Mouse (Mus musculus) liver, embryonic 12.5 days (tissue): ENCODE measurements around the gene Shb. TPM values are rescaled to one million over a fixed set of nuclear protein-coding genes. Genes with fewer than 3 reads are reported as not detected.

Experiments
- ATAC-seq: fragments of 200-750 bp; cut with Nextera tagmentation; 2 replicates; pipeline ENCODE4 v1.8.0; 2017; ENCODE audit warnings: moderate number of reproducible peaks, mild to moderate bottlenecking, moderate library complexity
- H3K27ac ChIP-seq: fragments of 300-500 bp; sonication (generic); 2 replicates; pipeline ENCODE4 v1.5.1; 2016; ENCODE audit warnings: mild to moderate bottlenecking
- H3K27me3 ChIP-seq: fragments of 300-500 bp; sonication (generic); replicated peaks from 2 replicates; pipeline ENCODE4 v1.6.1; 2016; ENCODE audit warnings: mild to moderate bottlenecking, moderate library complexity
- H3K36me3 ChIP-seq: fragments of 300-500 bp; sonication (generic); 2 replicates; pipeline ENCODE4 v1.6.1; 2016; ENCODE audit warnings: mild to moderate bottlenecking, moderate library complexity
- H3K4me1 ChIP-seq: fragments of 300-500 bp; sonication (generic); 2 replicates; pipeline ENCODE4 v1.6.1; 2016
- H3K4me2 ChIP-seq: fragments of 300-500 bp; sonication (generic); 2 replicates; pipeline ENCODE4 v1.6.1; 2016; ENCODE audit warnings: mild to moderate bottlenecking, moderate library complexity
- H3K4me3 ChIP-seq: fragments of 300-500 bp; sonication (generic); 2 replicates; pipeline ENCODE4 v1.5.1; 2016; ENCODE audit warnings: mild to moderate bottlenecking, moderate library complexity
- H3K9ac ChIP-seq: fragments of 300-500 bp; sonication (generic); 2 replicates; pipeline ENCODE4 v1.6.1; 2016; ENCODE audit warnings: mild to moderate bottlenecking, moderate library complexity
- H3K9me3 ChIP-seq: fragments of 300-500 bp; sonication (generic); replicated peaks from 2 replicates; pipeline ENCODE4 v1.6.1; 2016; ENCODE audit warnings: mild to moderate bottlenecking, moderate library complexity
- WGBS: fragments of 180-500 bp; shearing (Covaris S2); methylation state at CpG from one replicate; pipeline ENCODE4 v1.1.7; 2016; ENCODE audit not compliant: insufficient replicate concordance; 5-methylcytosine and 5-hydroxymethylcytosine counted together
- polyA plus RNA-seq: library from polyadenylated mRNA; unstranded; fragments of >200 nt; fragmentation: Nextera tagmentation; extraction: Ambion mirVana; gene quantifications from 2 replicates; pipeline ENCODE4 v1.2.1, GENCODE M21; 2016

Gene Shb
- polyA plus RNA-seq, 1 experiment from 2014 or later: 8.7 TPM

DNA sequence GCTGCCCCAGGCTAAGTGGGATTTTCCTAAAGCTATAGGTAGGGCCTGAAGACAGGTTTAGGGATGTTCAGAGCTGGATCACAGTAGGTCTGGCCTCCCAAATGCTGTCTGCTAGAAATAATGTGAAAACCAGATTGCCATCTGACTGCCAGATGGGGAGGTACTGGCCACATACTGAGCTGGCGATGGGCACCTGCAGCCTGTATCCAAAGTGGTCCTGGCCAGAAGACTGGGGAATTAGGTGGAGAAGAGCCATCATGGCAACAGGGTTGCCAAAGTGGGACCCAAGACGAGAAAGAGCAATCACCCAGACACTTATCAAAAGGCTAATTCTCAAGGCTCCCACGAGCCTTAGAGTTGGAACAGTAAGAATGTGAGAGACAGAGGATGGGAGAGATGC, 6.1 kb downstream of the Shb start:
- ATAC-seq: no peak
- WGBS: 78% methylated on average over 3 of the region's 3 CpGs
- H3K9me3 ChIP-seq: no peaks in the 10 kb centered on the region
- H3K4me1 ChIP-seq: peaks cover 83% of the 10 kb centered on the region
- peaks cover 44% of the 10 kb centered on the region for H3K36me3 ChIP-seq
- peak overlapping the region; percentile 95 for H3K4me2 ChIP-seq
- H3K27ac ChIP-seq: no peak overlapping the region
- H3K27me3 ChIP-seq: peaks cover 8% of the 10 kb centered on the region; the same call in 1 of the 2 replicates
- no peak overlapping the region for H3K9ac ChIP-seq
- peak overlapping the region; percentile 77; the same call in 1 of the 2 replicates for H3K4me3 ChIP-seq

DNA sequence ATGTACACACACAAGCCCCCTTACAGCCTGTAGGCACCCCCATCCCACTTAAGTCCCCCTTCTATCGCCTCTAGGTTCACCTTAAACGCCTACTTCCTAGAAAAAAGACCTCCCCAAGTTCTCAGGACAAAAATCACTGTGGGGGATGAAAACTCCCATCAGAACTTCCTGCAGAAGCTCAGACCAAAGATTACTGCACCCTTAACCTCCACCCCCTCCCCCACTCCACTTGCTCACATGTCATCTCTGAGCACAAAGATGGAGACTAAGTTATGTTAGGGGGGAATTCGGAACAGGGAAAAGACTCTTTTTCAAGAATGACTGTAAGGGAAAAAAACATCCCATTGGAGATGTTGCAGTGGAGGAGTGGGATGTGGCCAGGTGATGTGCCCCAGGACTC, 6.7 kb downstream of the Shb start:
- ATAC-seq: no peak
- H3K27ac ChIP-seq: no peak overlapping the region
- H3K27me3 ChIP-seq: peaks cover 8% of the 10 kb centered on the region; the same call in 1 of the 2 replicates
- no peak overlapping the region for H3K9ac ChIP-seq
- H3K36me3 ChIP-seq: peaks cover 47% of the 10 kb centered on the region
- H3K9me3 ChIP-seq: no peaks in the 10 kb centered on the region
- H3K4me1 ChIP-seq: peaks cover 86% of the 10 kb centered on the region
- no peak overlapping the region for H3K4me3 ChIP-seq
- WGBS: 83% methylated on average over 3 of the region's 3 CpGs
- peak overlapping the region; percentile 95 for H3K4me2 ChIP-seq

DNA sequence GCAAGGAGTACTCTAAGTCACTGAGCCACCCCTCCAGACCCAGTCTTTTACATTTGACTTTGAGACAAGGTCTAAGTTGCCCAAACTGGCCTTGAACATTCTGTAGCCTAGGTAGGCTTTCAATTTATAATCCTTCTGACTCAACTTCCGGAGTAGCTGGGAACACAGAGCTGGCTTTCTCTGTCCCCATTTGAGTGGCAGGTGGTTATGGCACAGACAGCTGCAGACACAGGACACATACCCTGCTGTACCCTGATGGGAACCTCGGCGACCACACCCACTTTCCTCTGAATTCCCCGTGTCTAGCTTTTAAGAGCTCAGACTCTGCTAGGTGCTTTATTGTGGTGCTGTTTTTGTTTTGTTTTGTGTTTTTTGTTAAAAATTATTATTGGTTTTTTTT, 7.7 kb downstream of the Shb start:
- Histone ChIP-seq H3K27me3 (peaks cover 8% of the 10 kb centered on the region; the same call in 1 of the 2 replicates), H3K4me2 (no peak overlapping the region), H3K9me3 (no peaks in the 10 kb centered on the region), H3K4me3 (no peak overlapping the region), H3K9ac (no peak overlapping the region), H3K27ac (no peak overlapping the region; the same call in 1 of the 2 replicates), H3K36me3 (peaks cover 56% of the 10 kb centered on the region), H3K4me1 (peaks cover 95% of the 10 kb centered on the region)
- ATAC-seq: no peak
- 58% methylated on average over 4 of the region's 4 CpGs for WGBS

DNA sequence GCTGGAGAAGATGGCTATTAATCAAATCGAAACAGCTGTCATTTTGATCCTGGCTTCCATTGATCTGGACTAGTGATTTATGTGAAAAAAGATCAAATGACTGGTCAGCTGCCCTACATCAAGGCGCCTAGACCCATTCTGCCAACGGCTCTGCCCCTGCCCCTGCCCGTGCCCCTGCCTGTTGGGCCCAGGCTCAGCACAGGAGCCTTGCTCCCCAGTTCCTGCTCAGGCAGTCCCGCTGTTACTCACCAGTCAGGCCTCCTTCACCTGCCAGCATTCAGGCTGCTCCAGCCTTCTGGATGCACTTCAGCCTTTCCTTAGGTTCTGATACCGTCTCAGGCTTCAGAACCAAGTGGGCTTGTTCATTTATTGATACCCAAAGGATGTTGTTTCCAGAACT, 8.9 kb downstream of the Shb start:
- Histone ChIP-seq H3K27me3 (peaks cover 3% of the 10 kb centered on the region; the same call in 1 of the 2 replicates), H3K9ac (peak overlapping the region; percentile 51), H3K4me3 (no peak overlapping the region), H3K27ac (peak overlapping the region; percentile 89), H3K36me3 (peaks cover 64% of the 10 kb centered on the region), H3K4me1 (peaks cover 97% of the 10 kb centered on the region), H3K9me3 (no peaks in the 10 kb centered on the region), H3K4me2 (peak overlapping the region; percentile 63)
- 82% methylated on average over 6 of the region's 6 CpGs for WGBS
- ATAC-seq: no peak

DNA sequence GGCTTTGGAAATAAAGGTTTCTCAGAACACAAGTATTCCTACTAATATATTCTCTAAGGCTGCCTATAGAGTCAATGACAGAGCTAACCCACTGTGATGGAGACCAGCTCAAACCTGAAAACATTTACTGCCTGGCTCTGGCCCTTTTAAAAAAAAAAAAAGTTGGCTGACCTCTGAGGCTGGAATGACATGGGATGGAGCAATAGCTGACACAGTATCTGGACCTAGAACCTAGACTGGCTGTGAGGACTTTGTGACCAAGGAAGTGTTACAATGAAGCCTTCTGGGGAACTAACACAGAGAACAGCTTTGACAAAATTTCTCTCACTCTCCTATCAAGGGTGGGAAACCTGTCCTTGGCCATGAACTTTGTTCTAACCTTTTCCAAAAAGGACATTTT, 9.3 kb downstream of the Shb start:
- H3K4me2 ChIP-seq: peak overlapping the region; percentile 63
- peak overlapping the region; percentile 51 for H3K9ac ChIP-seq
- ATAC-seq: no peak
- H3K36me3 ChIP-seq: peaks cover 68% of the 10 kb centered on the region
- peak overlapping the region; percentile 27; the same call in 1 of the 2 replicates for H3K4me3 ChIP-seq
- H3K4me1 ChIP-seq: peaks cover 97% of the 10 kb centered on the region
- H3K9me3 ChIP-seq: no peaks in the 10 kb centered on the region
- H3K27ac ChIP-seq: peak overlapping the region; percentile 89
- H3K27me3 ChIP-seq: no peaks in the 10 kb centered on the region

DNA sequence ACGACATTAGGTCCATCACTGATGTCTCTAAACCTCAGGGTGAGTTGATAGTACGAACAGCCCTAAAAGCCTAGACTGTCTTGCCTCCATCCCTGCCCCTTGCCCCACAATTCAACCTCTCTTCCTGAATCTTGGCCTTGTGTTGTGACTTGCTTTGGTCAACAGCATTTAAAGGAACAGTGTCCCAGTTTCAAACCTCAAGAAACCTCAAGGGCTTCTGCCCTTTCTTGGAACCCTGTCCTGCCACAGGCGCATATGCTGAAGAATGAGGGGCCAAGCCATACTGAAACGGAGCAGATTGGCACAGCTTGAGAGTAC, 9.7 kb downstream of the Shb start:
- ATAC-seq: no peak

DNA sequence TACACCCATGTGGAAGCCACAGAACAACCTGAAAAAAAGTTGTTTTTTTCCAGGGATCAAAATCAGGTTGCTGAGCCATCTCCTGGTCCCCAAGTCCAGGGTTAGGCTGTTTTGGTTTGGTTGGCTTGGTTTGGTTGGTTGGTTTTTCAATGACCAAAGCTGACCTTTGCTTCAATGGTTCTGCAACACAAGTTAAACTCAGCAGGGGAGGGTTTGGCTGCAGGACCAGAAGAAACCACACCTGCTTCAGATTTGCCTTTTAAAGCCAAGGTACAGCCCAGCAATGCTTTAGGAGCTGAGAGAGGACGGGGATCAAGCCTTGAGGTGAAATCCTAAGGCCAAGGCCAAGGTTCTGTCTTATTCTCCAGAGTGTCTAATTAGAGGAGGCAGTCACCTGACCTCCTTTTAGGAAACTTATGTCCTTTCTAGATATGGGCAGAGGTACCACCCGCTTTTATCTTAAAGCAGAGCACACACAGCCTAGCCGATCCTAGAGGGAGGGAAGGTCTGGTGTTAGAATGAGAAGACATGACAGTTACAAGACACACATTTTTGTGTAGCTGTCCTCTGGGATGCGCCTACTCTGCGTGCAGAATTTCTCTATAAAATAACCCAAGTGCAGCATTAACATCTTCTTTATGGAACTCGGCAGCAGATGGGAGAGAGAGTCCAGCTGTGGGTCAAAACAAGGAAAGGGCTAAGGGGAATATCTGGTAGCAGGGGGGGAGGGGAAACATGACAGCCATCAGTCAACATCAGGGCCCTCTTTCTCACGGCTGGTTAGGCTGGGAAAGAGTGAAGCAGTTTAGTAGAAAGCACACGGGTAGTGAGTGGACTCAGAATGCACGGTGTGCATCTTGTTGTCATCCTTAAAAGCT, 10.3 kb downstream of the Shb start:
- H3K27me3 ChIP-seq: no peaks in the 10 kb centered on the region
- peak overlapping the region; percentile 89 for H3K27ac ChIP-seq
- H3K4me2 ChIP-seq: peak overlapping the region; percentile 63
- peak overlapping the region; percentile 27 for H3K4me3 ChIP-seq
- H3K9ac ChIP-seq: peak overlapping the region; percentile 51
- peak; percentile 92 for ATAC-seq
- peaks cover 59% of the 10 kb centered on the region for H3K36me3 ChIP-seq
- peaks cover 97% of the 10 kb centered on the region for H3K4me1 ChIP-seq
- 25% methylated on average over 9 of the region's 9 CpGs for WGBS
- H3K9me3 ChIP-seq: no peaks in the 10 kb centered on the region

More for the DNA sequence above, 9.7 kb downstream of the Shb start:
- H3K27ac ChIP-seq: peak overlapping the region; percentile 89
- H3K36me3 ChIP-seq: peaks cover 65% of the 10 kb centered on the region
- H3K4me2 ChIP-seq: peak overlapping the region; percentile 63
- H3K9me3 ChIP-seq: no peaks in the 10 kb centered on the region
- H3K9ac ChIP-seq: peak overlapping the region; percentile 51
- peaks cover 97% of the 10 kb centered on the region for H3K4me1 ChIP-seq
- peak overlapping the region; percentile 27 for H3K4me3 ChIP-seq
- WGBS: 67% methylated on average over 4 of the region's 4 CpGs
- H3K27me3 ChIP-seq: no peaks in the 10 kb centered on the region

DNA sequence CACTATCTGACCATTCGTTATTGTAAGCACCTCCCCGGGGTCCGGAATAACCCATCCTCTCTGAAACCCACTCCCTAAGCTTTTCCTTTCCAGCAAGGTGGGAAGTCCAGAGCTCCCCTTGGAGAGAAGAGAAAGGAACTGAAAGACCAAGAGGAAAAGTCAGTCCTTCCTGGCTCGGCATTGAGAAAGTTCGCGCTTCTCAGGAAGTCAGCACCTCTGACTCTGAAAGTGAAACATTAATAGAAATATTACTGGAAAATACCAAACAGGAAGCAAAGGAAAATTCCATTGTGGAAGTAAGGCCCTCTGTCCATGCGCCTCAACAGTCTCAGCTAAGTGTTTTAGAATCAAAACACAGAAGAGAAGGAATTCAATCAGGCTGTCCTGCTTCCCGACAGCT, 11.9 kb downstream of the Shb start:
- H3K27me3 ChIP-seq: 0 out of 2 replicates have a peak, but pooled peaks cover 7% of the 10 kb centered on the region
- H3K9me3 ChIP-seq: no peaks in the 10 kb centered on the region
- peak overlapping the region; percentile 89 for H3K27ac ChIP-seq
- WGBS: 47% methylated on average over 8 of the region's 8 CpGs
- peak overlapping the region; percentile 51 for H3K9ac ChIP-seq
- peak overlapping the region; percentile 63 for H3K4me2 ChIP-seq
- peaks cover 48% of the 10 kb centered on the region for H3K36me3 ChIP-seq
- H3K4me3 ChIP-seq: no peak overlapping the region
- H3K4me1 ChIP-seq: peaks cover 97% of the 10 kb centered on the region
- no peak for ATAC-seq

DNA sequence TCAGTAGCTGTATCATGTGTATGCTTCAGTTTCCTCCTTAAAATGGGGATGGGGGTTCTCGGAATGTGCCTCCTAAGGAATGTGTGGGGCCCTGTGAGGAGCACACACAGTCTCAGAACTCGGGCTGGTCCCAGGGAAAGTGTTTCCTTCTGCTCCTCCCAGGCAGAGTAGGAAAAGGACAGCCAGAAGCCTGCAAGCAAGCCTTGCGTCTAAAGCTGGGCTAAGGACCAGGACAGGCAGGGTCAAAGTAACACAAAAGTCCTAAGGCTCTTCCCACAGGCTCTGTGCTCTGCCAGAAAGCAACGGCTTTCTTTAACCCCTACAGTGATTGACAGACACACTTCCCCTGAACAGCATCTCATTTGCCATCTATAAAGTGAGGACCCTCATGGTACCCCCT, 14.9 kb downstream of the Shb start:
- Histone ChIP-seq H3K27ac (no peak overlapping the region), H3K9ac (no peak overlapping the region), H3K4me1 (peaks cover 97% of the 10 kb centered on the region), H3K9me3 (no peaks in the 10 kb centered on the region), H3K27me3 (peaks cover 18% of the 10 kb centered on the region; the same call in 1 of the 2 replicates), H3K4me2 (no peak overlapping the region), H3K4me3 (no peak overlapping the region), H3K36me3 (peaks cover 30% of the 10 kb centered on the region)
- WGBS: 65% methylated on average over 4 of the region's 4 CpGs
- ATAC-seq: no peak

DNA sequence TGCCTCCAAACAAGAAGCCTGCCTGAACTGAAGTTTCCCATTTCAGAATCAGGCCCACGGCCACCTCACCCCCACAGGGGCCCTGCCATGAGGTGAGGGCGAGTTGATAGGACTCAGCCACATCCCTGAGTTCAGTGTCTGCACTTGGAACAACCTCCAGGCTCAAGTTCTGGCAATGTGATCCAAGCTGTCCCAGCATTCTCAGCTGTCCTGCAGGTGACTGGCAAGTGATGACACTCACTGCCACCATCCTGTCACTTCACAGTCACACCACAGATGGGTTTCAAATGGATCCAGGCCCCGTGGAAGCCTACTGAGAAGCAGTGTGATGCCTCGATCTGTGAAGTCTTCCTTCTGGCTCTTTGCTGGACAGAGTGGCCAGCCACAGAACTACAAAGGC, 16.4 kb downstream of the Shb start:
- Histone ChIP-seq H3K27ac (0 out of 2 replicates have a peak overlapping the region, but pooled peaks have one; percentile 7), H3K9me3 (no peaks in the 10 kb centered on the region), H3K9ac (0 out of 2 replicates have a peak overlapping the region, but pooled peaks have one; percentile 13)

DNA sequence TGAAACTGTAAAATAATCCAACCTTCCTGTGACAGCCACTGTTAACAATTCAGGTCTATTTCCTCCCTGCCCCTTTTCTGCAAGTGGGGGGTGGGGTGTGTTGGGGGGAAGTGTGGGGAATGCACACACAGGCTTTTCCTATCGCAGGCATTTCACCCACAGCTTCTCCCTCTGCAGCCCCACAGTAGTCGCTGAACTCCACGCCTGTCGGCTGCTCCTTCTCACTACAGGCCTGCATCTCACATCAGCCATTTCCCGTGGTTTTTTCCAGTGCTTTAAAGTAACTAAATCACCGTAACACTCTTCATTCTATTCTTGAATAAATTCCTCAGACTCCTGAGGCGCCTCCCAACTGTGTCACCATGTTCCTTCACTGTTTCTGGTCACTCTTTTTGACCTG, 17.9 kb downstream of the Shb start:
- Histone ChIP-seq H3K9me3 (no peaks in the 10 kb centered on the region), H3K27ac (peak overlapping the region; percentile 73), H3K36me3 (peaks cover 16% of the 10 kb centered on the region; the same call in 1 of the 2 replicates), H3K4me1 (peaks cover 93% of the 10 kb centered on the region), H3K4me3 (no peak overlapping the region), H3K27me3 (peaks cover 18% of the 10 kb centered on the region; the same call in 1 of the 2 replicates), H3K9ac (peak overlapping the region; percentile 2; the same call in 1 of the 2 replicates), H3K4me2 (peak overlapping the region; percentile 35)
- 33% methylated on average over 7 of the region's 7 CpGs for WGBS
- ATAC-seq: no peak

More for the DNA sequence above, 16.4 kb downstream of the Shb start:
- Histone ChIP-seq H3K4me3 (no peak overlapping the region), H3K4me2 (no peak overlapping the region), H3K4me1 (peaks cover 93% of the 10 kb centered on the region), H3K36me3 (peaks cover 30% of the 10 kb centered on the region), H3K27me3 (peaks cover 18% of the 10 kb centered on the region; the same call in 1 of the 2 replicates)
- WGBS: 53% methylated on average over 4 of the region's 4 CpGs
- ATAC-seq: no peak

DNA sequence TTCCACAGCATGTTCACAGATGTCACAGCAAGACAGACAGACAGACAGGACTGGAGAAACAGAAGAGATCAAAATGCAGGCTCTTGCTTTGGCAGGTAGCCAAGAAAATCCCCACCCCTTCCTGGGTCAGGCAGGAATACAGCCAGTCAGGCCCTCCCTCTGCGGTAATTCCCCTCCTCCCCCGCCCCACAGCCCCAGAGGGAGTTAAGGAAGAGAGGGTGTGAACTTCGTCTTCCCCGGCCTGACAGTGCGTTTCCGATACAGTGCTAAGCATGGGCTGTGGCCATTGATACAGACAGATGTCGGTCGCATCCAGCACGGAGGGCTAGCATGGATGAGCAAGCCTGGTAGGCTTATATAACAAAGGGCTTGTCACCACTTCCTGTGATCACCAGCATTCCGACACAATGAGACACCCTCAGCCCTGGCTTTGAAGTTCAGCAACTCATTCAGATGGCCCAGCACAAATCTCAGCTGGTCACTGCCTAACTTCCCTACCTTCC, 18.4 kb downstream of the Shb start:
- 4% methylated on average over 10 of the region's 10 CpGs for WGBS
- peaks cover 93% of the 10 kb centered on the region for H3K4me1 ChIP-seq
- no peaks in the 10 kb centered on the region for H3K9me3 ChIP-seq
- H3K4me3 ChIP-seq: no peak overlapping the region
- H3K4me2 ChIP-seq: peak overlapping the region; percentile 35
- ATAC-seq: peak; percentile 70
- H3K36me3 ChIP-seq: peaks cover 11% of the 10 kb centered on the region; the same call in 1 of the 2 replicates
- H3K9ac ChIP-seq: peak overlapping the region; percentile 3; the same call in 1 of the 2 replicates
- H3K27me3 ChIP-seq: peaks cover 18% of the 10 kb centered on the region; the same call in 1 of the 2 replicates
- peak overlapping the region; percentile 73 for H3K27ac ChIP-seq
